Mouse (Mus musculus): ENCODE measurements at regions not wholly inside any gene's neighbourhood (a gene's known extent, or its start where the extent isn't known, plus 50 kb on each side); places are given as distances from the start of the nearest gene placed in this dataset.

DNA sequence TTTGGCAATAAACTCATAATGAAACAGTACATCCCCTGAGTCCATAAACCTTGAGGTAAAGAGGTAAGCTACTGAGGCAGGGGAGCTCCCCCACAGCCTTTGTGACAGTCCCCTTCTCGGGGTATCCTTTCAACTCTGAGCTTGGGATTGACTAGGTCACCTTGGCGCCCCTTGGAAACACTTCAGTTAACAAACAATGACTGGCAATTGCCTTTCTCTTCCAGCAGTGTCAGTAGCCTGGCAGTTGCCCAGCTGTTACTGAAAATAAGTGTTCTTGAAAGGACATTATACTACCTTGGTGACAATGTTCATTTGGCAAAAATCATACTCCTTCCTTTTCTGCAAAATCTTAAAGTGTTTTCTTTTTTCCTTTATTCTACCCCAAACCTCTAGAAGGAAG lies 162.8 kb downstream of the Zfp619 start:
- TF ChIP-seq CTCF (IDR thresholded peaks at IDR 0.05; ENCODE audit: extremely low read depth, insufficient read depth, insufficient read length, insufficient replicate concordance) (no peak), POLR2A (IDR thresholded peaks at IDR 0.05; ENCODE audit: low read depth, low read length) (no peak)
